Mouse (Mus musculus) layer of hippocampus, adult 18-20 months (tissue): ENCODE data around the gene Padi6. TPM values are rescaled to one million over a fixed set of nuclear protein-coding genes. Genes with fewer than 3 reads are reported as not detected.
A peak's percentile ranks its signal among the peaks of the same experiment; 100 is the strongest.

Experiments used
- DNase-seq, 2 experiments: peaks; one replicate each; pipeline ENCODE4 v3.0.0; 2022; ENCODE audit warnings: low spot score in 2 of 2
- long read RNA-seq: library from polyadenylated mRNA; stranded (forward); transcript quantifications from one replicate; pipeline ENCODE4 v2.0.0, GENCODE M21; 2021
- total RNA-seq, 2 experiments: library from RNA; stranded (reverse); gene quantifications; 2 replicates each; pipeline ENCODE4 v1.2.3; 2021

Padi6 gene
- under 1 TPM in 1 of 2 experiments, not detected in 1; 0.12 TPM for total RNA-seq
- long read RNA-seq, result 0 reads

GRCm38 (mm10) chr4:140742543-140742942 lies at the start of gene Padi6:
TSS of gene Padi6 (minus strand) at chr4:140742643.
- no peak for DNase-seq

GRCm38 (mm10) chr4:140791071-140791470 lies 48.6 kb upstream of the Padi6 start:
- no peak for DNase-seq

- DNase-seq, result no peak
Observed at GRCm38 (mm10) chr4:140789983-140790382, 47.5 kb upstream of the Padi6 start.

DNA sequence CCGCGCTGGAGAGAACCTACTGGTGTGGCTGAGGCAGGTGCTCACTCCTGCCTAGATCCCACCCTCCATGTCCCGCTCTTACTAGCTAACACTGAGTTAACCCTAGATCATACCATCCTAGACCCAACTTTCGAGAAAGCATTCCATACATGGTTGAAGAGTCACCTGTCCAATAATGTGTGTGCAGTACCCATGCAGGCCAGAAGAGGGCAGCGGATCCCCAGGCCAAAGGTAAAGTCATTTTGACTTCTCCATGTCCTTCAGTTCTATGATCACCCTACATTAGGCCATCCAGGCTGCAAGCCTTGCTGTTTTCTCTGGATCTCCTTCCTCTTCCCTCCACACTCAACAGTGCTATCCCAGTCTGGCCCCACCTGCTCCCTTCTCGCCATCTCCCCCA lies 46.5 kb upstream of the Padi6 start:
- peak in 1 of 2 experiments; percentile 47 for DNase-seq

- DNase-seq, result no peak
Observed at GRCm38 (mm10) chr4:140788264-140788663, 45.8 kb upstream of the Padi6 start.

GRCm38 (mm10) chr4:140787414-140787813 lies 45.0 kb upstream of the Padi6 start:
- no peak for DNase-seq

GRCm38 (mm10) chr4:140785217-140785616 lies 42.8 kb upstream of the Padi6 start:
- no peak for DNase-seq

DNA sequence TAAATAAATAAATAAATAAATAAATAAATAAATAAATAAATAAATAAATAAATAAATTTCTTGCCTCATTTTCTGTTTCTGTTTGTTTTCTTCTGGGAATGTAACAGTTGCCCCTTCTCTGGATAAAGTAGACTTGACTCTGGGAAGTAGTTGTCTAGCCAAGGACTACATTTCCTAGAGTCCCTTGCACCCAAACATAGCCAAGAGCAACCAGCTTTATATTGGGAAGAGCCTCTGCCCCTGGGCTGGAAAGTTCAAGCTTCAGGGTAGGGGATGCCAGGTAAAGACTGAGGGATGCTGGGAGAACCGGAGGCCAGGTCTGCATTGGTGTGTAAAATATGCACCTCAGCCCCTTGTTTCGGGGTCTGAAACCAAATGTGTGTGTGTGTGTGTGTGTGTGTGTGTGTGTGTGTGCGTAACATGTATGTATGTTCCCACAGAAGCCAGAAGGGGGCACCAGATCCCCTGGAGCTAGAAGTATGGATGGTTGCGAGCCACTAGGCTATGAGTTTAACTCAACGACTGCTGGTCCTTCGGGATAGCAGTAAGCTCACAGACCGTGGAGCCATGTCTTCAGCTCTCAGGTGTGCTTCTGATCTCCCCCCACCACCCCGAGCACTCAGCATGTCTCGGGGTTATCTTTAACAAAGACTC lies 42.0 kb upstream of the Padi6 start:
- no peak for DNase-seq

- DNase-seq, result no peak
Observed at GRCm38 (mm10) chr4:140782821-140783220, 40.4 kb upstream of the Padi6 start.

DNA sequence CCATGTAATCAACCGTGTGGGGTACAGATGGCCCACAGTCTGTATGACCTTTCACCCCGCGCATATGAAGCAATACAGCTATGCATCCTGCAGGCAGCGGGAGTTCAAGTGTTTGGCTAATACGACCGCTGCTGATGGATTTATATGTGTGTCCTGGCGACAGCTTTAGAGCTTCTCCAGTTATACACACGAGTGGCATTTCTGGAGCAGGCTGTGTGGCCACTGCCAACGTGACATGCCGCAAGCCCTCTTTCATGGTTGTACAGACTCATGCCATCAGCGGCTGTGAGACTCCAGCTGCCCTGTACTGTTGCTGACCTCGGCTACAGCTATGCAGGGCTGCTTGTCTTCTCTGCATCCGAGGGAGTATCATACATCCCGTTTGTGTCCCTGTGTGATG lies 38.1 kb upstream of the Padi6 start:
- no peak for DNase-seq

GRCm38 (mm10) chr4:140779803-140780397 lies 37.5 kb upstream of the Padi6 start:
- no peak for DNase-seq

DNA sequence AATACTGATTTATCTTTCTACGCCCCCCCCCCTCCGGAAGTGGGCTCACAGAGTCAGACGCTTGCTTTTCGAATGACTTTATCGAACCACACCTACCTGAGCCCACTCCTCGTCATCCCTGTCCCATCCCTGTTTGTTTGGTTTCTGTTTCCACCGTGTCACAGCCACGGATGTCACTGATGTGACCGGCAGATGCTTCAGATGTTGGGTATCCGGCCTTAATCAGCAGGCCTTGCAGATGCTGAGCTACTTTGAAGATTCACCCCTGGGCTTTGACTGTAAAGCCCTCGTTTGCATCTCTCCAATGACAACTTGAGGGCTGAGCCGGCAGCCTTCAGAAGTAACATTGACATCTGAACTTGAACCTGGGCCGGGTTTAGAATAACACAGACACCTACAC lies 34.2 kb upstream of the Padi6 start:
- no peak for DNase-seq

- no peak for DNase-seq
Observed at GRCm38 (mm10) chr4:140775876-140776275, 33.4 kb upstream of the Padi6 start.

- no peak for DNase-seq
Observed at GRCm38 (mm10) chr4:140774893-140775292, 32.5 kb upstream of the Padi6 start.

DNA sequence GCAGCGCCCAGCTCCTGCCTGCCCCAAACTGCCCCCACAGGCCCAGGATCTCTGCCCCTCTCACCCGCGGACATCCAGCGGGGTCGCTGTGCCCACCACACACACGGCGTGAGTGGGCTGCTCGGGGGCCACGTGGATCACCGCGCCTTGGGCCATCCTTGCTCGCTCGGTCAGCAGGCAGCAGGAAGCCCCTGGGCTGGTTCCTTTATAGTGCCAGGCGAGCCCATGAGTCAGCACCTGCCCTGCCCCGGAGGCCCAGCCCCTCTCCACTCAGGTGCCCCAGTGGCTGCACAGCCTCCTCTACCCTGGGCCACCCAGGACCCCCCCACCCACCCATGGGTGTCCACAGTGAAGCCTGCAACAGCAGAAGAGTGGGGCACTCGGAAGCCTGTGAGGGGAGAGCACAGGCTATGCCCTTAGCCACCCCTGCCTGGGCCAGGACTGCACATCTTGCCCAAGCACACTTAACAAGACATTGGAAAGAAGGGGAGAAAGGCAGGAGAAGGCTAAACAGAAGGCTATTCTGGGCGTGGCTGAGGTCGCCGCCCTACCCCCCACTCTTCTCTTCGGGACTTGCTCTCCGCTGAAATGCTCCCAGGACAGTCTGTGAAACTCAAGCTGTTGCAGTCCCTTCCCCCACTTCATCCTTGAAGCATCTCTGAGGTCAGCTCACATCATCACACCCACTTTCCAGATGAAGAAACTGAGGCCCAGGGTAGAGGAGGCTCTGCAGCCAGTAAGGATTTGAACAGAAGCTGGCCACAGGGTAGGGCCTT lies 31.8 kb upstream of the Padi6 start, which contains the start of gene Padi4:
TSS of gene Padi4 (minus strand) at position 212 of the 776 bp plus-strand sequence.
- DNase-seq, result no peak

DNA sequence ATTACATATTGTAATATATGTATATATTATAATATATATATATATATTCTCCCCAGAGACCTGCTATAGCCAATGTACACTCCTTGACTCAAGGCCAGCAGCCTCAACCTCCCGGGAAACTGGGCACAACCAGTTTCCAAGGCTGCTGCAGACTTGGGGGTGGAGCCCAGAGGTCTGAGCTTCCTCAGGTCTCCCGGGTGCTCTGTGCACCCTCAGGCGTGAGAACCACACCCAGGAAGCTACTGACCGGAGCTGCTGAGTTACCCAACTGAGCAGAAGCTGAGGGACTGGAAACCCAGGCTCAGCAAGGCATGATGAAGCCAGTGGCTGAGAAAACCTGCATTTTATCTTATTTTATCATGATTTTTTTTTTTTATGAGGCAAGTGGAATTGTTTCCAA lies 28.6 kb upstream of the Padi6 start:
- no peak for DNase-seq

- no peak for DNase-seq
Observed at GRCm38 (mm10) chr4:140770433-140770832, 28.0 kb upstream of the Padi6 start.

DNA sequence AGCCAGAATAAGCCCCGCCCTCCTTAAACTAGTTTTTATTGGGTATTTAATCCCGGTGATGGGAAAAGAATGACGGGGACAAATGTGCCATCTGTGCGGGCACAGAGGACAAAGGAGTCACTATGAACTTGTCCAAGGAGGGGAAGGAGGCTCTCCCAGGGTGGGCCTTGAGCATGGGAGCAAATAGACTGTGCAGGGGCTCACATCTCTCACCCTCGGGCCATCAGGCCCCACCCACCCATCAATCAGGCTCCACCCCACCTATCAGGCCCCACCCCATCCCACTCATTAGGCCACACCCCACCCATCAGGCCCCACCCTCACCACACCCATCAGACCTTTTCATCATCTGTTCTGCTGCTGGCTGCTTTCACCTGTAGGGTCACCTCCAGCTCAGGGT lies 26.5 kb upstream of the Padi6 start:
- no peak for DNase-seq

DNA sequence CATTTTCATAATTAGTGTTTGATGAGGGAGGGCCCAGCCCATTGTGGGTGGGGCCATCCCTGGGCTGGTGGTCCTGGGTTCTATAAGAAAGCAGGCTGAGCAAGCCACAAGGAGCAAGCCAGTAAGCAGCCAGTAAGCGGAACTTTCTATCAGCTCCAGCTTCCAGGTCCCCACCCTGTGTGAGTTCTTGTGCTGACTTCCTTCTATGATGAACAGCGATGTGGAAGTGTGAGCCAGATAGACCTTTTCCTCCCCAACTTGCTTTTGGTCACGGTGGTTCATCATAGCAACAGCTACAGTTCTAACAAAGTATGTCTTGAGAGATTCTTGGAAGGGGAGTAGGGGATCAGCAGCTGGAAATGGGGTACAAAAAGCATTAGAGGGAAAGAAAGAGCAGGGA lies 23.5 kb upstream of the Padi6 start:
- no peak for DNase-seq

DNA sequence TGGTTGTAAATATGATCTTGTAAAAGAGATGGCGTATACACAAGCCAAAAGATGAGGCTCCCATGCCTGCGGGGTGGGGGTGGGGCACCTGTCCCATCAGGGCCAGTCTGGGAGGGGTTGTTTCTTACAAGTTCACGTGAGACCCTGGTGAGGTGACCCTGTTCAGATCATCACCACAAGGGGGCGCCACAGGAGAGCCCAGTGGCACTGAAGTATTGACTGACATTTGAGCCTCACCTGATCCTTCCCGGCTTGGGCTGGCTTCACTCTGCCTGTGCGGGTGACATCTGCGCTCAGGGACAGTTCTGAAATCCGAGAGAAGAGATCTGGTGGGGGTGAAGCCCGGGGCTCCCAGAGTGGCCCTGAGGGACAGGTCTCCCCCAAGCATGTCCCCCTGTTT lies 20.7 kb upstream of the Padi6 start:
- DNase-seq, result peak in 1 of 2 experiments; percentile 16

- no peak for DNase-seq
Observed at GRCm38 (mm10) chr4:140761601-140762000, 19.2 kb upstream of the Padi6 start.

- no peak for DNase-seq
Observed at GRCm38 (mm10) chr4:140755811-140756210, 13.4 kb upstream of the Padi6 start.
